Mouse (Mus musculus) hindbrain, embryonic 14.5 days (tissue): ENCODE data around the gene Naif1. TPM values are rescaled to one million over a fixed set of nuclear protein-coding genes. Genes with fewer than 3 reads are reported as not detected.

ENCODE experiments used
- ATAC-seq: fragments of 200-750 bp; cut with Nextera tagmentation; 2 replicates; pipeline ENCODE4 v1.8.0; 2017; ENCODE audit warnings: moderate number of reproducible peaks, mild to moderate bottlenecking, moderate TSS enrichment, moderate library complexity; ENCODE audit not compliant: low FRiP score
- DNase-seq: peaks from one replicate; pipeline ENCODE4 v3.0.0-alpha.2; 2015; ENCODE audit warnings: low spot score
- H3K27ac ChIP-seq: fragments of 300-500 bp; sonication (generic); 2 replicates; pipeline ENCODE4 v1.5.1; 2014; ENCODE audit warnings: mild to moderate bottlenecking, moderate library complexity
- H3K27me3 ChIP-seq: fragments of 300-500 bp; sonication (generic); 2 replicates; pipeline ENCODE4 v1.6.1; 2014; ENCODE audit warnings: mild to moderate bottlenecking, low read length, mixed read lengths; ENCODE audit not compliant: control insufficient read depth, insufficient read depth
- H3K36me3 ChIP-seq: fragments of 300-500 bp; sonication (generic); replicated peaks from 2 replicates; pipeline ENCODE4 v1.6.1; 2014; ENCODE audit not compliant: control insufficient read depth, insufficient read depth
- H3K4me1 ChIP-seq: fragments of 300-500 bp; sonication (generic); replicated peaks from 2 replicates; pipeline ENCODE4 v1.6.1; 2014; ENCODE audit warnings: antibody characterized with exemption, low read length, mixed read lengths; ENCODE audit not compliant: control insufficient read depth, insufficient read depth
- H3K4me2 ChIP-seq: fragments of 300-500 bp; sonication (generic); replicated peaks from 2 replicates; pipeline ENCODE4 v1.6.1; 2014; ENCODE audit warnings: mild to moderate bottlenecking, moderate library complexity
- H3K4me3 ChIP-seq: fragments of 300-500 bp; sonication (generic); replicated peaks from 2 replicates; pipeline ENCODE4 v1.5.1; 2014; ENCODE audit warnings: mild to moderate bottlenecking, low read length
- H3K9ac ChIP-seq: fragments of 300-500 bp; sonication (generic); 2 replicates; pipeline ENCODE4 v1.6.1; 2014
- H3K9me3 ChIP-seq: fragments of 300-500 bp; sonication (generic); 2 replicates; pipeline ENCODE4 v1.6.1; 2016; ENCODE audit warnings: low read length; ENCODE audit not compliant: control insufficient read depth
- WGBS: fragments of 180-500 bp; shearing (Covaris S2); extraction: QIAGEN DNeasy Blood & Tissue Kit; methylation state at CpG from one replicate; pipeline ENCODE4 v1.1.7; 2014; 5-methylcytosine and 5-hydroxymethylcytosine counted together
- polyA plus RNA-seq: library from polyadenylated mRNA; unstranded; fragments of >200 nt; fragmentation: Nextera tagmentation; extraction: Ambion mirVana; gene quantifications from 2 replicates; pipeline ENCODE4 v1.2.1, GENCODE M21; 2014

Naif1 gene
- polyA plus RNA-seq, 1 experiment from 2014 or later = 5.3 TPM

DNA sequence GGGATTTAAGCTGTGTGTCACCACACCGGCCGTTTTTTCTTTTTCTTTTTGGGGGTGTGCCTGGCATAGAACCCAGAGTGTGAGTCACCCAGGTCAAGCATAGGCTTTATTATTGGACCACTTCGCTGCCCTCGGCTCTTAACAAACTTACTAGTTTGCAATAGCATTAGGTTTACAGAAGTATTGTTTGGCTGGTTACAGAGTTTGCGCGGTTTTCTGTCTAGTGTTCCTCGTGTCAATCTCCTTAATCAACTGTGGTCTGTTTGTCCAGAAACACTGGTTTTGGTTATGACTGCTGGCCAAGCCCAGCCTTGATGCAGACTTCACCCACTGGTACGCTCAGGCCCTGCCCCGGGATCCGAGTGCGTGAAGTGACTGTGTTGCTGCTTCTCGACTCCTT lies 52.6 kb downstream of the Naif1 start:
- Histone ChIP-seq H3K9me3 (no peaks in the 10 kb centered on the region), H3K36me3 (no peaks in the 10 kb centered on the region), H3K4me1 (no peaks in the 10 kb centered on the region), H3K4me2 (no peak overlapping the region), H3K27me3 (no peaks in the 10 kb centered on the region), H3K9ac (no peak overlapping the region), H3K4me3 (no peak overlapping the region), H3K27ac (no peak overlapping the region)
- 88% methylated on average over 12 of the region's 12 CpGs for WGBS
- no peak for ATAC-seq
- DNase-seq = no peak

GRCm38 (mm10) chr2:32503588-32503987 lies 53.3 kb downstream of the Naif1 start:
- no peaks in the 10 kb centered on the region for H3K27me3 ChIP-seq
- no peak for ATAC-seq
- H3K9me3 ChIP-seq = no peaks in the 10 kb centered on the region
- H3K27ac ChIP-seq = no peak overlapping the region
- H3K9ac ChIP-seq = no peak overlapping the region
- H3K4me2 ChIP-seq = no peak overlapping the region
- no peak overlapping the region for H3K4me3 ChIP-seq
- no peaks in the 10 kb centered on the region for H3K36me3 ChIP-seq
- no peak for DNase-seq
- 65% methylated on average over 3 of the region's 3 CpGs for WGBS
- no peaks in the 10 kb centered on the region for H3K4me1 ChIP-seq

GRCm38 (mm10) chr2:32505536-32505935 lies 55.3 kb downstream of the Naif1 start:
- Histone ChIP-seq H3K9ac (no peak overlapping the region), H3K4me1 (no peaks in the 10 kb centered on the region)

More at GRCm38 (mm10) chr2:32505536-32505935, 55.3 kb downstream of the Naif1 start:
- no peak for DNase-seq
- H3K27ac ChIP-seq = no peak overlapping the region
- WGBS = 98% methylated on average over 2 of the region's 2 CpGs
- no peaks in the 10 kb centered on the region for H3K27me3 ChIP-seq
- no peak overlapping the region for H3K4me3 ChIP-seq
- no peaks in the 10 kb centered on the region for H3K36me3 ChIP-seq
- H3K9me3 ChIP-seq = no peaks in the 10 kb centered on the region
- ATAC-seq = no peak
- no peak overlapping the region for H3K4me2 ChIP-seq

Other genes with a start within 250 kb of the Naif1 start
- 26.5 and 30.8 TPM in 2 replicates for gene Pomt1, start 213.9 kb upstream of the Naif1 start, polyA plus RNA-seq
- gene Uck1, start 190.3 kb upstream of the Naif1 start, polyA plus RNA-seq = 76.0 and 86.5 TPM in 2 replicates
- 26.4 and 29.6 TPM in 2 replicates for gene Golga2, start 163.1 kb upstream of the Naif1 start, polyA plus RNA-seq
- gene Swi5, start 162.4 kb upstream of the Naif1 start, polyA plus RNA-seq = 192 and 221 TPM in 2 replicates
- 47.5 and 49.1 TPM in 2 replicates for gene Ciz1, start 98.1 kb upstream of the Naif1 start, polyA plus RNA-seq
- 123 and 132 TPM in 2 replicates for gene Dnm1, start 97.1 kb upstream of the Naif1 start, polyA plus RNA-seq
- 170 and 175 TPM in 2 replicates for gene 1110008P14Rik, start 68.5 kb upstream of the Naif1 start, polyA plus RNA-seq
- 0.78 and 1.3 TPM in 2 replicates for gene Lcn2, start 62.2 kb upstream of the Naif1 start, polyA plus RNA-seq
- 58.1 and 58.9 TPM in 2 replicates for gene Ptges2, start 54.6 kb upstream of the Naif1 start, polyA plus RNA-seq
- 39.2 and 42.9 TPM in 2 replicates for gene Slc25a25, start 988 bp downstream of the Naif1 start, polyA plus RNA-seq
- 7.8 and 8.3 TPM in 2 replicates for gene Fam102a, start 84.9 kb downstream of the Naif1 start, polyA plus RNA-seq
- gene Dpm2, start 120.4 kb downstream of the Naif1 start, polyA plus RNA-seq = 132 and 141 TPM in 2 replicates
- 11.6 and 12.6 TPM in 2 replicates for gene Pip5kl1, start 124.3 kb downstream of the Naif1 start, polyA plus RNA-seq
- gene 9430097D07Rik, start 125.2 kb downstream of the Naif1 start, polyA plus RNA-seq = 0.48 and 0.81 TPM in 2 replicates
- 32.3 and 36.8 TPM in 2 replicates for gene St6galnac4, start 136.6 kb downstream of the Naif1 start, polyA plus RNA-seq
- 8.5 and 9.3 TPM in 2 replicates for gene St6galnac6, start 149.3 kb downstream of the Naif1 start, polyA plus RNA-seq
- gene Ak1, start 171.3 kb downstream of the Naif1 start, polyA plus RNA-seq = 78.1 and 82.0 TPM in 2 replicates
- gene Eng, start 196.1 kb downstream of the Naif1 start, polyA plus RNA-seq = 28.1 and 30.5 TPM in 2 replicates